Mouse (Mus musculus): Measurements from ENCODE around the gene Ttc25. TPM values are rescaled to one million over a fixed set of nuclear protein-coding genes. Genes with fewer than 3 reads are reported as not detected.

Gene Ttc25
- polyA plus RNA-seq, 1 experiment: 0.92 TPM

- WGBS: under 1% methylated on average over 40 of the region's 40 CpGs
- peaks cover 7% of the 10 kb centered on the region for H3K4me1 ChIP-seq (ENCODE audit: control insufficient read depth, insufficient read depth, low read length)
- H3K4me3 ChIP-seq (replicated peaks; ENCODE audit: insufficient read depth, low read depth, low read length): peak overlapping the region; percentile 91
- peak; percentile 95 to 96 for DNase-seq
- TF ChIP-seq CTCF (IDR thresholded peaks at IDR 0.05; ENCODE audit: borderline replicate concordance, insufficient read depth, low read depth, low read length) (no peak; the same call in 1 of the 2 replicates), POLR2A (IDR thresholded peaks at IDR 0.05; ENCODE audit: borderline replicate concordance, insufficient read depth, low read length) (peak; percentile 75)
- peak overlapping the region; percentile 83 for H3K27ac ChIP-seq (ENCODE audit: insufficient read depth, low read length)
- no peaks in the 10 kb centered on the region for H3K27me3 ChIP-seq (ENCODE audit: control insufficient read depth, insufficient read depth, low read length)
Observed at GRCm38 (mm10) chr11:100619485-100619975, 74.1 kb downstream of the Ttc25 start.

GRCm38 (mm10) chr11:100619982-100620381 is 74.6 kb downstream of the Ttc25 start, which contains the start of gene Dnajc7:
TSS of gene Dnajc7 (minus strand) at chr11:100620168.
- TF ChIP-seq CTCF (IDR thresholded peaks at IDR 0.05; ENCODE audit: borderline replicate concordance, insufficient read depth, low read depth, low read length) (no peak), POLR2A (IDR thresholded peaks at IDR 0.05; ENCODE audit: borderline replicate concordance, insufficient read depth, low read length) (no peak)
- Histone ChIP-seq H3K27me3 (ENCODE audit: control insufficient read depth, insufficient read depth, low read length) (no peaks in the 10 kb centered on the region), H3K4me3 (replicated peaks; ENCODE audit: insufficient read depth, low read depth, low read length) (peak within 1 kb of the TSS; percentile 91), H3K4me1 (ENCODE audit: control insufficient read depth, insufficient read depth, low read length) (peaks cover 7% of the 10 kb centered on the region), H3K27ac (ENCODE audit: insufficient read depth, low read length) (peak within 1 kb of the TSS; percentile 83)
- WGBS: 2% methylated on average over 11 of the region's 11 CpGs
- no peak for DNase-seq

Other genes starting within 250 kb of the Ttc25 start
- gene Eif1, start 225.7 kb upstream of the Ttc25 start, polyA plus RNA-seq (2012; rRNA removed): 430 and 502 TPM in 2 replicates
- gene Gast, start 211.2 kb upstream of the Ttc25 start, polyA plus RNA-seq (2012; rRNA removed): not detected in 2 replicates
- gene Hap1, start 189.5 kb upstream of the Ttc25 start, polyA plus RNA-seq (2012; rRNA removed): 105 and 107 TPM in 2 replicates
- gene Jup, start 147.8 kb upstream of the Ttc25 start, polyA plus RNA-seq (2012; rRNA removed): 127 and 162 TPM in 2 replicates
- 17.6 and 19.6 TPM in 2 replicates for gene P3h4, start 130.8 kb upstream of the Ttc25 start, polyA plus RNA-seq (2012; rRNA removed)
- gene Fkbp10, start 129.9 kb upstream of the Ttc25 start, polyA plus RNA-seq (2012; rRNA removed): 8.0 and 8.6 TPM in 2 replicates
- 79.9 and 85.7 TPM in 2 replicates for gene Nt5c3b, start 103.8 kb upstream of the Ttc25 start, polyA plus RNA-seq (2012; rRNA removed)
- gene Klhl10, start 103.7 kb upstream of the Ttc25 start, polyA plus RNA-seq (2012; rRNA removed): 0.46 and 0.49 TPM in 2 replicates
- 16.1 and 19.1 TPM in 2 replicates for gene Klhl11, start 72.9 kb upstream of the Ttc25 start, polyA plus RNA-seq (2012; rRNA removed)
- 155 and 156 TPM in 2 replicates for gene Acly, start 17.6 kb upstream of the Ttc25 start, polyA plus RNA-seq (2012; rRNA removed)
- 547 and 616 TPM in 2 replicates for gene Cnp, start 29.3 kb downstream of the Ttc25 start, polyA plus RNA-seq (2012; rRNA removed)
- 27.5 and 27.6 TPM in 2 replicates for gene Nkiras2, start 73.6 kb downstream of the Ttc25 start, polyA plus RNA-seq (2012; rRNA removed)
- gene Dnajc7, start 74.6 kb downstream of the Ttc25 start, polyA plus RNA-seq (2012; rRNA removed): 157 and 177 TPM in 2 replicates
- 56.5 and 75.2 TPM in 2 replicates for gene Zfp385c, start 146.8 kb downstream of the Ttc25 start, polyA plus RNA-seq (2012; rRNA removed)
- gene Dhx58, start 158.7 kb downstream of the Ttc25 start, polyA plus RNA-seq (2012; rRNA removed): 3.6 and 5.1 TPM in 2 replicates
- gene Kat2a, start 166.9 kb downstream of the Ttc25 start, polyA plus RNA-seq (2012; rRNA removed): 55.2 and 56.4 TPM in 2 replicates
- gene Hspb9, start 168.2 kb downstream of the Ttc25 start, polyA plus RNA-seq (2012; rRNA removed): not detected in 2 replicates
- 186 and 187 TPM in 2 replicates for gene Rab5c, start 192.6 kb downstream of the Ttc25 start, polyA plus RNA-seq (2012; rRNA removed)
- gene Kcnh4, start 214.3 kb downstream of the Ttc25 start, polyA plus RNA-seq (2012; rRNA removed): 0.38 and 0.49 TPM in 2 replicates
- gene Hcrt, start 217.3 kb downstream of the Ttc25 start, polyA plus RNA-seq (2012; rRNA removed): 0.22 TPM in 1 of 2 replicates, not detected in the other
- 8.9 and 11.6 TPM in 2 replicates for gene Ghdc, start 225.3 kb downstream of the Ttc25 start, polyA plus RNA-seq (2012; rRNA removed)